Mouse (Mus musculus) heart, adult 9 months (tissue): ENCODE results near the gene Tnnt1.

ENCODE experiments used
- DNase-seq, 2 experiments: peaks; one replicate each; pipeline ENCODE4 v3.0.0; 2022; ENCODE audit warnings: low spot score in 2 of 2

Gene Tnnt1

GRCm38 (mm10) chr7:4521231-4522003 lies 5.2 kb upstream of the Tnnt1 start:
- peak; percentile 49 to 64 for DNase-seq

GRCm38 (mm10) chr7:4518487-4518886 lies 2.3 kb upstream of the Tnnt1 start:
- no peak for DNase-seq

GRCm38 (mm10) chr7:4515853-4516252 lies 329 bp downstream of the Tnnt1 start:
- peak in 1 of 2 experiments; percentile 13 for DNase-seq

GRCm38 (mm10) chr7:4513829-4514712 lies 2.1 kb downstream of the Tnnt1 start:
- no peak for DNase-seq

- no peak for DNase-seq
These were observed 2.9 kb downstream of the Tnnt1 start for GRCm38 (mm10) chr7:4513236-4513635.

- DNase-seq: peak; percentile 43 to 51
These were observed 4.5 kb downstream of the Tnnt1 start for GRCm38 (mm10) chr7:4511489-4512224.

GRCm38 (mm10) chr7:4509863-4510608 lies 6.1 kb downstream of the Tnnt1 start:
- peak; percentile 78 to 80 for DNase-seq

- DNase-seq: no peak
These were observed 7.5 kb downstream of the Tnnt1 start for GRCm38 (mm10) chr7:4508739-4509116.

- DNase-seq: no peak
These were observed 8.0 kb downstream of the Tnnt1 start for GRCm38 (mm10) chr7:4508062-4508738.

- DNase-seq: no peak
These were observed 9.0 kb downstream of the Tnnt1 start for GRCm38 (mm10) chr7:4507220-4507619.

GRCm38 (mm10) chr7:4504646-4505435 lies 11.3 kb downstream of the Tnnt1 start:
- DNase-seq: no peak

- DNase-seq: no peak
These were observed 12.3 kb downstream of the Tnnt1 start for GRCm38 (mm10) chr7:4503858-4504257.

- DNase-seq: no peak
These were observed 13.1 kb downstream of the Tnnt1 start for GRCm38 (mm10) chr7:4503100-4503499.

GRCm38 (mm10) chr7:4502421-4503090 lies 13.6 kb downstream of the Tnnt1 start:
- peak; percentile 59 to 61 for DNase-seq

GRCm38 (mm10) chr7:4501558-4502397 lies 14.4 kb downstream of the Tnnt1 start, which contains the start of gene Ppp1r12c:
TSS of gene Ppp1r12c (minus strand) at chr7:4501680.
- peak; percentile 93 to 95 for DNase-seq

- DNase-seq: peak in 1 of 2 experiments; percentile 46
These were observed 15.2 kb downstream of the Tnnt1 start for GRCm38 (mm10) chr7:4500892-4501471.

- DNase-seq: no peak
These were observed 17.1 kb downstream of the Tnnt1 start for GRCm38 (mm10) chr7:4499034-4499433.

GRCm38 (mm10) chr7:4498251-4498650 lies 17.9 kb downstream of the Tnnt1 start:
- DNase-seq: peak; percentile 92 to 93
